Comparison of ENCODE assay signal across 8 mouse cellular contexts in the genomic region with DNA sequence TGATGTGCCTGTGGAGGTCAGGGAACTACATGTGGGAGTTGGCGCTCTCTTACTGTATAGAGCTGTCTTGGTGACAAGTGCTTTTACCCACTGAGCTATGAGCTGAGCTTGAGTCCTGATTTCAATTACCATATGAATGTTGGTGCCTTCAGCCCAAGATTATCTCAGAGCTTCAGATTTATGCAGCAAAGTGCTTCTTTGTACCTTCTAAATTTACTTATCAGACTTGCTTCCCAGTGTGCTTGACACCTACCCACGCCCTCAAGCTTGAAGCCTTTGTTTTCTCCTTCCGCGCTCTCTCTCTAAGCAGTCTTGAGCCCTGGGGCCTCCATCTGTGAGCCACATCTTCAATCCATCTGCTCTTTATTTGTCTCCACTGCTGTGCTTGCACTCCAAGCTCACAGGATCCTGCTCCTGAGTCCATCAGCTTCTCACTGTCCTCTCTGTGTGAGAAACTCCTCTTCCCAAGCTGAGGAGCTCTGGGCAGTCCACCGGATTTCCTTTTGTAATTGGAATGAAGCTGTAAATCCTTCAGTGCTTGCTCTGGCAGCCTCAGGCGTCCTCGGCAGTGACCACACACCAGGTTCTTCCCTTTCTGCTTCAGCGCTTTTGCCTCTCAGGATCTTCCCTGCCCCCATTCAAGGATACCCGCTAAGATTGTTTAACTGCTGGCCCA. TPM values are rescaled to one million over a fixed set of nuclear protein-coding genes. Genes with fewer than 3 reads are reported as not detected.
DNase-seq lines count a peak whose midpoint lies in the region; ATAC-seq and TF ChIP-seq lines count a peak whose summit lies in the region.

No protein-coding gene starts in this region.

- no peaks in the 10 kb centered on the region for H3K36me3 ChIP-seq in forebrain, embryonic 16.5 days (ENCODE audit: control insufficient read depth, insufficient read depth)
- H3K36me3 ChIP-seq in intestine, postnatal 0 days (ENCODE audit: control insufficient read depth, insufficient read depth), result no peaks in the 10 kb centered on the region
- no peaks in the 10 kb centered on the region for H3K36me3 ChIP-seq in limb, embryonic 15.5 days

- 6% methylated on average over 9 of the region's 9 CpGs for WGBS in forebrain, embryonic 16.5 days
- WGBS in intestine, postnatal 0 days, result 47% methylated on average over 9 of the region's 9 CpGs
- WGBS in limb, embryonic 15.5 days, result 29% methylated on average over 9 of the region's 9 CpGs

- no peak overlapping the region for H3K9ac ChIP-seq in forebrain, embryonic 16.5 days (replicated peaks; ENCODE audit: low read depth, low read length)
- H3K9ac ChIP-seq in intestine, postnatal 0 days (ENCODE audit: low read depth, low read length), result no peak overlapping the region
- H3K9ac ChIP-seq in limb, embryonic 15.5 days, result no peak overlapping the region

- no peak overlapping the region for H3K4me3 ChIP-seq in forebrain, embryonic 16.5 days (replicated peaks; ENCODE audit: low read length)
- H3K4me3 ChIP-seq in intestine, postnatal 0 days (ENCODE audit: low read depth, low read length), result no peak overlapping the region
- H3K4me3 ChIP-seq in limb, embryonic 15.5 days, result no peak overlapping the region

- H3K27me3 ChIP-seq in forebrain, embryonic 16.5 days (replicated peaks; ENCODE audit: control insufficient read depth, insufficient read depth, low read length), result no peaks in the 10 kb centered on the region
- H3K27me3 ChIP-seq in intestine, postnatal 0 days (replicated peaks; ENCODE audit: control insufficient read depth, insufficient read depth, low read length), result no peaks in the 10 kb centered on the region
- no peaks in the 10 kb centered on the region for H3K27me3 ChIP-seq in limb, embryonic 15.5 days

- no peak for TF ChIP-seq CTCF in intestine, postnatal 0 days (IDR thresholded peaks at IDR 0.05; ENCODE audit: low read depth)

- peak; percentile 21 for DNase-seq in adrenal gland, postnatal 10 days
- no peak for DNase-seq in adrenal gland, postnatal 4 days (ENCODE audit: low spot score in 2 of 2)
- DNase-seq in cerebellum, adult 11-12 months, result peak; percentile 67
- peak; percentile 39 to 68 for DNase-seq in right cerebral cortex, postnatal 10 days (ENCODE audit: low spot score in 2 of 2)
- DNase-seq in urinary bladder, postnatal 4 days (ENCODE audit: low spot score in 2 of 2), result no peak

- no peaks in the 10 kb centered on the region for H3K9me3 ChIP-seq in forebrain, embryonic 16.5 days (ENCODE audit: control insufficient read depth, low read length)
- no peaks in the 10 kb centered on the region for H3K9me3 ChIP-seq in intestine, postnatal 0 days (ENCODE audit: control insufficient read depth)
- H3K9me3 ChIP-seq in limb, embryonic 15.5 days, result no peaks in the 10 kb centered on the region

- H3K4me1 ChIP-seq in forebrain, embryonic 16.5 days (replicated peaks; ENCODE audit: control insufficient read depth, insufficient read depth, low read length), result peaks cover 11% of the 10 kb centered on the region
- peaks cover 6% of the 10 kb centered on the region for H3K4me1 ChIP-seq in intestine, postnatal 0 days (replicated peaks; ENCODE audit: control insufficient read depth, insufficient read depth, low read length)
- peaks cover 25% of the 10 kb centered on the region for H3K4me1 ChIP-seq in limb, embryonic 15.5 days

- peak overlapping the region; percentile 85 for H3K27ac ChIP-seq in forebrain, embryonic 16.5 days (ENCODE audit: low read length)
- peak overlapping the region; percentile 21; the same call in 1 of the 2 replicates for H3K27ac ChIP-seq in intestine, postnatal 0 days (ENCODE audit: low read depth, low read length)
- peak overlapping the region; percentile 69 for H3K27ac ChIP-seq in limb, embryonic 15.5 days

- peak; percentile 74 for ATAC-seq in forebrain, embryonic 16.5 days
- ATAC-seq in intestine, postnatal 0 days, result no peak
- ATAC-seq in limb, embryonic 15.5 days (ENCODE audit: insufficient number of reproducible peaks, low FRiP score, low TSS enrichment, low read depth), result no peak

- H3K4me2 ChIP-seq in forebrain, embryonic 16.5 days (ENCODE audit: low read length), result peak overlapping the region; percentile 6; the same call in 1 of the 2 replicates
- H3K4me2 ChIP-seq in intestine, postnatal 0 days (replicated peaks; ENCODE audit: low read depth), result no peak overlapping the region
- no peak overlapping the region for H3K4me2 ChIP-seq in limb, embryonic 15.5 days

RNA-seq across cellular contexts. Expression of a gene that starts 55.4 kb away (rescaled TPM):
- 10 to 100 TPM; 18.9 to 19.9 TPM for total RNA-seq in adrenal gland, postnatal 10 days (2021)
- total RNA-seq in adrenal gland, postnatal 4 days (2021), result 10 to 100 TPM; 24.5 to 28.7 TPM
- 7.4 TPM in 2 replicates for polyA plus RNA-seq in forebrain, embryonic 16.5 days (2015; fragmentation: Nextera tagmentation; extraction: Ambion mirVana)
- polyA plus RNA-seq in intestine, postnatal 0 days (2015; fragmentation: Nextera tagmentation; extraction: Ambion mirVana), result 1.6 and 2.0 TPM in 2 replicates
- 3.6 and 3.9 TPM in 2 replicates for polyA plus RNA-seq in limb, embryonic 15.5 days (2015; fragmentation: Nextera tagmentation; extraction: Ambion mirVana)

Comparison
In these comparisons a context has a peak if more than half of its experiments do, and no peak if none do; other contexts are left out.
1. DNase-seq: peak in adrenal gland, postnatal 10 days (single experiment), cerebellum, adult 11-12 months (single experiment) and right cerebral cortex, postnatal 10 days (2 of 2); none in adrenal gland, postnatal 4 days (0 of 2) and urinary bladder, postnatal 4 days (0 of 2).
2. H3K27ac ChIP-seq: peak in every context shown above with its lines; median percentile 85 in forebrain, embryonic 16.5 days; 69 in limb, embryonic 15.5 days; 21 in intestine, postnatal 0 days.